Mouse (Mus musculus): ENCODE measurements at regions not wholly inside any gene's neighbourhood (a gene's known extent, or its start where the extent isn't known, plus 50 kb on each side); places are given as distances from the start of the nearest gene placed in this dataset.

GRCm38 (mm10) chr19:57555313-57555712 is 55.5 kb upstream of the Atrnl1 start:
- TF ChIP-seq CTCF (IDR thresholded peaks at IDR 0.05; ENCODE audit: low read depth) (no peak), EP300 (IDR thresholded peaks at IDR 0.05; ENCODE audit: low read depth) (no peak)
